27 mouse cellular contexts compared by ENCODE assay signal in the genomic region with DNA sequence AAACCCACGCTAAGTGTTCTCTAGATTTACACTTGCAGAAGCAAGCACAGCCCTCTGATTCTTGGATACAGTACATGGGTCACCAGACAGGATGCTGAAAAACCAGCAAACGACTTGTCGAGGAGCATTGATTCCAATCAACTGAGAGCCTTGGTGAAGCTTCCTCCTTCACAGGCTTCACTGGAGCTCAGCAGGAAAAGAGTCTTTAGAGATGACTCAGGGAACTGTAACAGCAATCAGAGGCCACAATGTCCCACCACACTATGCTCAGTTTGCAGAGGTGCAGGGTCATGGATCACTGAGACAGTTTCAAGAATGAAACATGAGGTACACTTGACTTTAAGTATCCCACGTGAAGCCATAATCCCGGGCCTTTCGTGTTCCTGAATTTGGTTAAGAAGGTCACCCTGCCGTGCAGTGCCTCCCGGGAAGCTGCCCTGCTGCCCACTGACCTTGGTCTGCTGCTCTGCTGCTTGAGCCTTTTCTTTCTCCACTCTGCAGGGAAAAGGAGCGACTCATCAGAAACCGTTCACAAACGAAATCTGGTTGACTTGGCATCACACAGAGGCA. TPM values are rescaled to one million over a fixed set of nuclear protein-coding genes. Genes with fewer than 3 reads are reported as not detected.
A peak's percentile ranks its signal among the peaks of the same experiment; 100 is the strongest.
DNase-seq lines count a peak whose midpoint lies in the region; ATAC-seq lines count a peak whose summit lies in the region.
"Had no signal": no experiment of that assay in that cellular context is flagged by ENCODE, and none has a peak within 500 bp of the region (broad histone marks: within the 10 kb centered on the region; RNA-seq: fewer than 3 reads in every experiment).

No protein-coding gene starts in this region.

- H3K4me1 ChIP-seq in heart, embryonic 10.5 days = no peaks in the 10 kb centered on the region
- no peaks in the 10 kb centered on the region for H3K4me1 ChIP-seq in embryonic facial prominence, embryonic 10.5 days
- H3K4me1 ChIP-seq: embryonic facial prominence, embryonic 13.5 days; forebrain, embryonic 12.5 days; limb, embryonic 12.5 days; liver, embryonic 15.5 days had no signal

- no peaks in the 10 kb centered on the region for H3K9me3 ChIP-seq in heart, embryonic 10.5 days
- no peaks in the 10 kb centered on the region for H3K9me3 ChIP-seq in embryonic facial prominence, embryonic 10.5 days
- H3K9me3 ChIP-seq: embryonic facial prominence, embryonic 13.5 days; forebrain, embryonic 12.5 days; limb, embryonic 12.5 days; liver, embryonic 15.5 days had no signal

- no peak for ATAC-seq in cerebellum, adult (ENCODE audit: insufficient number of reproducible peaks, low FRiP score, low TSS enrichment)
- ATAC-seq: forebrain, postnatal 0 days had no signal

- H3K27me3 ChIP-seq in heart, embryonic 10.5 days (ENCODE audit: insufficient read depth, poor library complexity, severe bottlenecking) = no peaks in the 10 kb centered on the region
- H3K27me3 ChIP-seq in embryonic facial prominence, embryonic 10.5 days (replicated peaks; ENCODE audit: low read depth, poor library complexity, severe bottlenecking) = no peaks in the 10 kb centered on the region
- H3K27me3 ChIP-seq: embryonic facial prominence, embryonic 13.5 days; forebrain, embryonic 12.5 days; limb, embryonic 12.5 days; liver, embryonic 15.5 days had no signal

- no peak overlapping the region for H3K4me3 ChIP-seq in heart, embryonic 10.5 days
- H3K4me3 ChIP-seq in embryonic facial prominence, embryonic 10.5 days = no peak overlapping the region
- H3K4me3 ChIP-seq: embryonic facial prominence, embryonic 13.5 days; erythroblast, embryonic 14.5 days; forebrain, embryonic 12.5 days; limb, embryonic 12.5 days; liver, embryonic 15.5 days had no signal

- no peak overlapping the region for H3K27ac ChIP-seq in heart, embryonic 10.5 days
- no peak overlapping the region for H3K27ac ChIP-seq in embryonic facial prominence, embryonic 10.5 days (replicated peaks)
- H3K27ac ChIP-seq: embryonic facial prominence, embryonic 13.5 days; forebrain, embryonic 12.5 days; hindbrain, embryonic 14.5 days; limb, embryonic 12.5 days; liver, embryonic 15.5 days had no signal

- 87% methylated on average over 11 of the region's 11 CpGs for WGBS in heart, embryonic 10.5 days
- WGBS in embryonic facial prominence, embryonic 10.5 days = 91% methylated on average over 11 of the region's 11 CpGs

- peaks cover 90% of the 10 kb centered on the region for H3K36me3 ChIP-seq in heart, embryonic 10.5 days
- peaks cover 96% of the 10 kb centered on the region for H3K36me3 ChIP-seq in embryonic facial prominence, embryonic 10.5 days (replicated peaks)

- DNase-seq in heart, adult 11 months = peak; percentile 58
- DNase-seq in heart, embryonic 10.5 days (ENCODE audit: low spot score) = no peak
- peak; percentile 49 for DNase-seq in 416B (ENCODE audit: low read depth)
- peak; percentile 22 for DNase-seq in NIH3T3 (ENCODE audit: low read depth)
- peak; percentile 20 for DNase-seq in brain, adult 2 months (ENCODE audit: low read depth, low spot score)
- DNase-seq in embryonic facial prominence, embryonic 10.5 days (ENCODE audit: low spot score) = no peak
- DNase-seq: B cell, adult 2 months; cerebellum, adult 11 months; cerebellum, adult 9-10 months; cerebellum, postnatal 36 days; embryo, embryonic 11 days; kidney, adult 18-20 months; kidney, postnatal 10 days; lung, embryonic 14.5 days; lung, postnatal 14 days; midbrain, embryonic 14.5 days; right cerebral cortex, adult 18-20 months; spleen, adult 18-20 months; thymus, postnatal 25 days had no signal

RNA-seq across cellular contexts. Expression of a gene that starts 39.8 kb away (rescaled TPM):
- 1.7 and 2.0 TPM in 2 replicates for polyA plus RNA-seq in heart, embryonic 10.5 days (2016; fragmentation: Nextera tagmentation; extraction: Ambion mirVana)
- polyA plus RNA-seq in embryonic facial prominence, embryonic 10.5 days (2016; fragmentation: Nextera tagmentation; extraction: Ambion mirVana) = 0.98 and 2.1 TPM in 2 replicates
- polyA plus RNA-seq: erythroblast, embryonic 14.5 days had no signal

Comparison
In these comparisons a context has a peak if more than half of its experiments do, and no peak if none do; other contexts are left out.
1. DNase-seq: peak in heart, adult 11 months (single experiment), 416B (single experiment), NIH3T3 (single experiment) and brain, adult 2 months (single experiment); none in heart, embryonic 10.5 days (single experiment) and embryonic facial prominence, embryonic 10.5 days (single experiment).